Mouse (Mus musculus) forebrain, embryonic 16.5 days (tissue): ENCODE measurements at regions not wholly inside any gene's neighbourhood (a gene's known extent, or its start where the extent isn't known, plus 50 kb on each side); places are given as distances from the start of the nearest gene placed in this dataset.
A peak's percentile ranks its signal among the peaks of the same experiment; 100 is the strongest.

Experiments used
- ATAC-seq: fragments of 200-750 bp; cut with Nextera tagmentation; 2 replicates; pipeline ENCODE4 v1.8.0; 2017; ENCODE audit warnings: mild to moderate bottlenecking, moderate library complexity
- H3K27ac ChIP-seq: fragments of 300-500 bp; sonication (generic); 2 replicates; pipeline ENCODE4 v1.5.1; 2014; ENCODE audit warnings: low read length, control low read depth
- H3K27me3 ChIP-seq: fragments of 300-500 bp; sonication (generic); replicated peaks from 2 replicates; pipeline ENCODE4 v1.6.1; 2014; ENCODE audit warnings: low read length; ENCODE audit not compliant: control insufficient read depth, insufficient read depth
- H3K36me3 ChIP-seq: fragments of 300-500 bp; sonication (generic); 2 replicates; pipeline ENCODE4 v1.6.1; 2014; ENCODE audit not compliant: control insufficient read depth, insufficient read depth
- H3K4me1 ChIP-seq: fragments of 300-500 bp; sonication (generic); replicated peaks from 2 replicates; pipeline ENCODE4 v1.6.1; 2014; ENCODE audit warnings: low read length; ENCODE audit not compliant: control insufficient read depth, insufficient read depth
- H3K4me2 ChIP-seq: fragments of 300-500 bp; sonication (generic); 2 replicates; pipeline ENCODE4 v1.6.1; 2014; ENCODE audit warnings: mild to moderate bottlenecking, low read length, control low read depth
- H3K4me3 ChIP-seq: fragments of 300-500 bp; sonication (generic); replicated peaks from 2 replicates; pipeline ENCODE4 v1.5.1; 2014; ENCODE audit warnings: mild to moderate bottlenecking, low read length, control low read depth
- H3K9ac ChIP-seq: fragments of 300-500 bp; sonication (generic); replicated peaks from 2 replicates; pipeline ENCODE4 v1.6.1; 2014; ENCODE audit warnings: low read depth, low read length, control low read depth
- H3K9me3 ChIP-seq: fragments of 300-500 bp; sonication (generic); 2 replicates; pipeline ENCODE4 v1.6.1; 2016; ENCODE audit warnings: low read length; ENCODE audit not compliant: control insufficient read depth
- WGBS: fragments of 180-500 bp; shearing (Covaris S2); extraction: QIAGEN DNeasy Blood & Tissue Kit; methylation state at CpG from one replicate; pipeline ENCODE4 v1.1.7; 2014; 5-methylcytosine and 5-hydroxymethylcytosine counted together

DNA sequence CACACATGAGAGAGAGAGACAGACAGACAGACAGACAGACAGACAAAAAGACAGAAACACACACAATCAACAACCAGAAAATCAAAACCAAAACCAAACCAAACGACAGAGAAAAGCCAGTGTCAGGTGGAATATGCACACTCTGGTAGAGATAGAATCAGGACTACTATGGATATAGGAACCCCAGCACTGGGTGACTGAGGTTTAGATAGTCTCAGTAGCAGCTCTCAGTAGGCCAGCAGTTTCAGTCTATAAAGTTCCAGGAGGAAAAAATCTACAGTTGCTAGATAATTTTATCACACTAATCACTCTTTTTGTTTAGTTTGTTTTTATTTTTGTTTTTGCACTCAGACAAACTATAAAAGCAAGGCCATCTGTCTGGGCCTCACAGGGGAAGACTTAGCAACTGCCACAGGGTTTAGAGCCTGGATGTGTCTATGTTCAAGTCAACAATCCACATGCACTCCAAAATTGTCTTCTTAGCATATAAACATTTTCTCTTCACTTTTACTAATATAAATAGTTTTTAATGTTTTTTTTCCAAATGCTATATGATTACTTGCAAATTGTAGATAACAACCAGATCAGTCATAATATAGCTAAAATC lies 718.2 kb downstream of the Trim52 start:
- Histone ChIP-seq H3K4me2 (no peak overlapping the region), H3K36me3 (no peaks in the 10 kb centered on the region), H3K9ac (no peak overlapping the region), H3K4me1 (no peaks in the 10 kb centered on the region), H3K27me3 (no peaks in the 10 kb centered on the region), H3K27ac (no peak overlapping the region), H3K9me3 (no peaks in the 10 kb centered on the region), H3K4me3 (no peak overlapping the region)
- WGBS, result 83% methylated on average over 1 of the region's 1 CpGs
- ATAC-seq, result no peak

DNA sequence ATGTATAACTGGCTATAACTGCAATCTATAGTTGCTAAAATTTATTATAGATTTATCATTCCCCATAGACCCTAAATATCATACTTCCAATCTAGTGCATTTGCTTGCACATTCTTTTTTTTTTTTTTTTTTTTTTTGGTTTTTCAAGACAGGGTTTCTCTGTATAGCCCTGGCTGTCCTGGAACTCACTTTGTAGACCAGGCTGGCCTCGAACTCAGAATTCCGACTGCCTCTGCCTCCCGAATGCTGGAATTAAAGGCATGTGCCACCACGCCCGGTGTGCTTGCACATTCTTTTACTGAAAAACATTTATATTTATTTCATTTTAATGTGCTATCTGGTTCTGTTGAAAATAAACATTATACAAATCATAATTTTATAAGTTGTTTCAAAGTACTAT lies 729.7 kb downstream of the Trim52 start:
- Histone ChIP-seq H3K4me1 (peaks cover 3% of the 10 kb centered on the region; the same call in 1 of the 2 replicates), H3K4me2 (no peak overlapping the region), H3K36me3 (no peaks in the 10 kb centered on the region), H3K27ac (no peak overlapping the region), H3K27me3 (no peaks in the 10 kb centered on the region), H3K4me3 (no peak overlapping the region), H3K9ac (no peak overlapping the region), H3K9me3 (no peaks in the 10 kb centered on the region)
- WGBS, result 45% methylated on average over 5 of the region's 5 CpGs
- peak; percentile 14; the same call in 1 of the 2 replicates for ATAC-seq

DNA sequence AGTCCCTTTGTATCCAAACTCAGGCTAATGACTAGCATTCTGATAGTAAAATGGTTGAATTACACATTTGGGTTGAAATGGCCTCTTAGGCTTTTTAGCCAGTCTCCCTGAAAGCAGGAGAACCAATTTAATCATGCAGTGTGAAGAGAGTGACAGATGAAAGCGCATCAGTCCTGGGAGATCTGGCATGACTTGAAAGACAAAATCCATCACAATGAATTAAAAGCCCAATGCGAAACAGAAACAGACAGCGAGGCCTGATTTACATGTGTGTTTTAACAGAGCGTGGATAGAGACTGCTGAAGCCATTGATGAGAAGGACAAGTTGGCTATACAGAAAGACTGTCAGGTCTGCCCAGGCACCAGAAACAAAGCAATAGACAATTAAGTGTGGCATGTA lies 730.2 kb downstream of the Trim52 start:
- Histone ChIP-seq H3K27ac (no peak overlapping the region), H3K9me3 (no peaks in the 10 kb centered on the region), H3K36me3 (no peaks in the 10 kb centered on the region), H3K27me3 (no peaks in the 10 kb centered on the region), H3K4me2 (peak overlapping the region; percentile 9; the same call in 1 of the 2 replicates), H3K4me1 (peaks cover 3% of the 10 kb centered on the region; the same call in 1 of the 2 replicates), H3K4me3 (no peak overlapping the region), H3K9ac (no peak overlapping the region)
- ATAC-seq, result peak; percentile 96
- 6% methylated on average over 4 of the region's 4 CpGs for WGBS
